Mouse (Mus musculus) adrenal gland, adult 8-10 months (tissue): ENCODE measurements around the gene Gm20843. TPM values are rescaled to one million over a fixed set of nuclear protein-coding genes. Genes with fewer than 3 reads are reported as not detected.
"Not testable (repeated sequence)": the region's sequence is repeated elsewhere in the genome, so short reads cannot be mapped to it uniquely, and the experiment has no call there.

Source experiments
- DNase-seq: peaks from one replicate; pipeline ENCODE4 v3.0.0; 2022
- total RNA-seq, 4 experiments: library from RNA; stranded (reverse); gene quantifications; 2 replicates each; pipeline ENCODE4 v1.2.4; 2022

The Gm20843 gene
- total RNA-seq = not detected

DNA sequence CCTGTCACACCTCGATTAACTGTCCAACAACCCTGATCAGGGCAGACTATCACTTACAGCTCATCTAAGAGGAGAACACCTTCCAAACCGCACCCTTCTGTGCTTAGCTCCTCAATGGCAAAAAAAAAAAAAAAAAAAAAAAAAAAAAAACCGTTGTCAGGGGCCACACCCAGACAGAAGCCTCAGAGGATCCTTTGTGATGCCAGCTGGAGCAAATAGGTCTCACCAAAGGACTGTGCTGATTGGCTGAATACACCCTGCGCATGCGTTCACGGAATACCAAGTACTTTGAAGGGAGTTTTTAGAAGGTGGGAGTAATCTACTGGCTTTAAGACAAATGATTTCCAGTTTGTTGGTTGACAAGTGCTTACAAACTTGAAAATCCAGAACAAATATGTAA, at the start of gene Gm20843:
TSS of gene Gm20843 (minus strand) at position 101 of the 400 bp plus-strand sequence.
- not testable (repeated sequence) for DNase-seq
